Mouse (Mus musculus) liver, embryonic 14.5 days (tissue): ENCODE results near the gene Igfbp4. TPM values are rescaled to one million over a fixed set of nuclear protein-coding genes. Genes with fewer than 3 reads are reported as not detected.
A peak's percentile ranks its signal among the peaks of the same experiment; 100 is the strongest.

Source experiments
- ATAC-seq: fragments of 200-750 bp; cut with Nextera tagmentation; 2 replicates; pipeline ENCODE4 v1.8.0; 2017; ENCODE audit warnings: moderate number of reproducible peaks, mild to moderate bottlenecking, moderate library complexity; ENCODE audit not compliant: insufficient read depth
- DNase-seq, 3 experiments: peaks; one replicate each; pipeline ENCODE4 v3.0.0-alpha.2; 2012 to 2013; ENCODE audit warnings: low read depth in 3 of 3, low spot score in 3 of 3
- H3K27ac ChIP-seq: fragments of 300-500 bp; sonication (generic); 2 replicates; pipeline ENCODE4 v1.5.1; 2014; ENCODE audit warnings: moderate library complexity, mild to moderate bottlenecking, control low read depth, inconsistent platforms
- H3K27me3 ChIP-seq: fragments of 300-500 bp; sonication (generic); 2 replicates; pipeline ENCODE4 v1.6.1; 2014; ENCODE audit warnings: mild to moderate bottlenecking, low read length, moderate library complexity; ENCODE audit not compliant: control insufficient read depth, insufficient read depth
- H3K36me3 ChIP-seq: fragments of 300-500 bp; sonication (generic); replicated peaks from 2 replicates; pipeline ENCODE4 v1.6.1; 2014; ENCODE audit warnings: low read depth; ENCODE audit not compliant: control insufficient read depth, insufficient read depth
- H3K4me1 ChIP-seq, 2 experiments: fragments of 200-500 bp in 1 of 2; fragments of 300-500 bp in 1 of 2; sonication (generic) in 1 of 2; replicated peaks; 2 replicates each; pipeline ENCODE4 v1.6.1; 2012 to 2014; ENCODE audit warnings: antibody characterized with exemption in 1 of 2, inconsistent platforms in 1 of 2, low read length in 1 of 2; ENCODE audit not compliant: control insufficient read depth in 2 of 2, insufficient read depth in 2 of 2
- H3K4me2 ChIP-seq: fragments of 300-500 bp; sonication (generic); 2 replicates; pipeline ENCODE4 v1.6.1; 2014; ENCODE audit warnings: low read depth, mild to moderate bottlenecking, control low read depth, moderate library complexity
- H3K4me3 ChIP-seq, 2 experiments: fragments of 200-500 bp in 1 of 2; fragments of 300-500 bp in 1 of 2; sonication (generic) in 1 of 2; 2 replicates each; pipeline ENCODE4 v1.5.1; 2012 to 2014; ENCODE audit warnings: low read depth in 2 of 2, low read length in 2 of 2, mild to moderate bottlenecking in 2 of 2, control low read depth in 1 of 2, inconsistent platforms in 1 of 2, moderate library complexity in 1 of 2; ENCODE audit not compliant: insufficient read depth in 1 of 2
- H3K9ac ChIP-seq: fragments of 300-500 bp; sonication (generic); replicated peaks from 2 replicates; pipeline ENCODE4 v1.6.1; 2014; ENCODE audit warnings: mild to moderate bottlenecking, control low read depth, moderate library complexity
- H3K9me3 ChIP-seq: fragments of 300-500 bp; sonication (generic); 2 replicates; pipeline ENCODE4 v1.6.1; 2016; ENCODE audit warnings: low read length, mixed read lengths; ENCODE audit not compliant: control insufficient read depth
- CTCF ChIP-seq: IDR thresholded peaks from 2 replicates; pipeline ENCODE4 v1.5.1; 2016; ENCODE audit warnings: antibody characterized with exemption, low read depth, control low read depth
- EP300 ChIP-seq: IDR thresholded peaks from 2 replicates; pipeline ENCODE4 v1.6.1; 2016; ENCODE audit warnings: antibody characterized with exemption, low read depth
- WGBS: fragments of 180-500 bp; shearing (Covaris S2); extraction: QIAGEN DNeasy Blood & Tissue Kit; methylation state at CpG from one replicate; pipeline ENCODE4 v1.1.7; 2014; ENCODE audit not compliant: insufficient replicate concordance; 5-methylcytosine and 5-hydroxymethylcytosine counted together
- polyA plus RNA-seq, 2 experiments: library from polyadenylated mRNA; depleted of rRNA in 1 of 2; stranded (reverse) in 1 of 2; unstranded in 1 of 2; fragments of >200 nt; fragmentation: Nextera tagmentation in 1 of 2; extraction: Ambion mirVana in 1 of 2; gene quantifications; 2 replicates each; pipeline versions ENCODE4 v1.2.1 to v1.2.3; 2012 to 2014

Igfbp4 gene
- polyA plus RNA-seq, 2 experiments: 71.4 to 115 TPM

DNA sequence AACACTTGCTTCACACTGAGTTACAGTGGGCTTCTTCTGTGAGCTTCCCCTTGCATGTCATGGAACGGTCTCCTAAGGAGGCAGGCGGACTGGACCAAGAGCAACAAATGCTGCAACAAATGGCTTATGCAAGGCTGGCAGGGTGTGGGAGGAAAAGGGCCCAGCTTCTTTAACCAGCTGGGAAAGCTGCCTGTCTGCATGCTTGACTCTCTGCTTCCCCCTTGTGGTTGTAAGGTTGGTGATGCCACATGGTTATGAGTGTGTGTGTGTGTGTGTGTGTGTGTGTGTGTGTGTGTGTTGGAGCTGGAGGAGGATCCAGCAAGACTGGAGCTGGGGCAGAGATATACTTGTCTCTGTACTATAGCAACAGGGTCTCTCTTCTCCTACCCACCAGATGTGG, 24.9 kb downstream of the Igfbp4 start:
- H3K27ac ChIP-seq: no peak overlapping the region
- ATAC-seq: peak; percentile 21; the same call in 1 of the 2 replicates
- no peak overlapping the region for H3K4me3 ChIP-seq
- H3K27me3 ChIP-seq: no peaks in the 10 kb centered on the region
- H3K4me2 ChIP-seq: no peak overlapping the region
- DNase-seq: peak; percentile 42 to 46 (median 45)
- 11% methylated on average over 2 of the region's 2 CpGs for WGBS
- H3K9me3 ChIP-seq: no peaks in the 10 kb centered on the region
- H3K36me3 ChIP-seq: no peaks in the 10 kb centered on the region
- TF ChIP-seq CTCF (peak; percentile 97), EP300 (no peak)
- H3K9ac ChIP-seq: no peak overlapping the region
- H3K4me1 ChIP-seq: peaks cover 0 to 8% of the 10 kb centered on the region in 2 experiments; a peak in 2 of 4 replicates

DNA sequence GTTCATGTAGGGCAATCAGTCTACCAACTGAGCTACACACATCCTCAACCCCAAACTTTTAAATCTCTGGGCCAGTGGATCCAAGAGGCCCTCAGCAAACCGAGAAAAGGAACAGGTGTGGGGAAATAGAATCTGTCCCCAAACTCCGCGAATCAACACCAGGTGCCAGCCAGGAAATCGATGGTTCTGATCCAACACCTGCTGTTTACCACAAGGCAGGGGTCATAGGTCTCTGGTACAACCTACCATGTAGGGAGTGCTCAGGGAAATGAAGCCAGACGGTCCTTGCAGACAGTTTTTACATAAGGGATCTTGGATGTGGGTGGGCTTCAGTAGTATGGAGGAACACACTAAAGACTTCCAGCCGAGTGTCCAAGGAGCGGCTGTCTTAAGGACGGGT, 26.5 kb downstream of the Igfbp4 start:
- no peak for ATAC-seq
- H3K4me3 ChIP-seq: no peak overlapping the region
- H3K4me1 ChIP-seq: peaks cover 0 to 8% of the 10 kb centered on the region in 2 experiments; a peak in 2 of 4 replicates
- WGBS: 66% methylated on average over 8 of the region's 8 CpGs
- no peak for DNase-seq
- H3K9me3 ChIP-seq: no peaks in the 10 kb centered on the region
- no peak overlapping the region for H3K27ac ChIP-seq
- TF ChIP-seq CTCF (no peak), EP300 (no peak)
- no peaks in the 10 kb centered on the region for H3K36me3 ChIP-seq
- no peaks in the 10 kb centered on the region for H3K27me3 ChIP-seq
- H3K4me2 ChIP-seq: no peak overlapping the region
- no peak overlapping the region for H3K9ac ChIP-seq

DNA sequence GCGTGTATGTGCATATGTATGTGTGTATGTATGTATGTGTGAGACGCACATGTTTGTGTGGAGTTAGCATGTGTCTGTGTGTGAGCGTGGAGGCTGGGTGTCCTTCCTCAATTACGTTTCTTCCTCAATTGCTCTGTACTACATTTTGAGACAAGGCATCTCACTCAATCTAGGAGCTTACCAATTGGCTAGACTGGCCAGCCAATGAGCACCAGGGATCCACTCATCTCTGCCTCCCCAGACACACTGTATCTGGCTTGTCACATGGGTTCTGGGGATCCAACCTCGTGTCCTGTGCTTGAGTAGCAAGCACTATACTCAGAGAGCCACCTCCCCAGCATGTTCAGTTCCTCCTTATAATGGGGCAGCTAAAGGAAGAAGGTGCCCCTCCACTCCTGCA, 27.4 kb downstream of the Igfbp4 start:
- Histone ChIP-seq H3K4me1 (peaks cover 0 to 3% of the 10 kb centered on the region in 2 experiments; a peak in 1 of 4 replicates), H3K27ac (no peak overlapping the region), H3K27me3 (no peaks in the 10 kb centered on the region), H3K9ac (no peak overlapping the region), H3K4me3 (no peak overlapping the region), H3K9me3 (no peaks in the 10 kb centered on the region), H3K36me3 (no peaks in the 10 kb centered on the region), H3K4me2 (no peak overlapping the region)
- DNase-seq (no peak), ATAC-seq (no peak)
- 49% methylated on average over 5 of the region's 5 CpGs for WGBS
- no peak for TF ChIP-seq EP300
- no peak for TF ChIP-seq CTCF

DNA sequence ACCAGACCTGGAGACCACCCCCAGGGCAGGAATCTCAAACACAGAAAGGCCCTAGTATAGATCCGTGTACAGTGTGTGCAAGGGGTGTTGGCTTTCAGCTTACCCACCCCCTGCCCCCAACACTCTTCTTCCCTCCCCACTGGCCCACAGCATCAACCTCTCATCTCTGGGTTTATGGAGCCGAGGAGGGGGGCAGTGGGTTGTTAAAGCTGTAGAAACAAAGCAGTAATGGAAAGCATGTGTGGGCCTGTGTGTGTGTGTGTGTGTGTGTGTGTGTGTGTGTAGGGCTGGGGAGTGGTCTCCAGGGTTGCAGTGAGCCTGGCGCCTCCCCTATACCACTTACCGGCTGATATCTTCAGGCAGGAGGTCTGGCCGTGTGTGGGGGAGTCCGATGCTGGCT, 30.8 kb downstream of the Igfbp4 start:
- no peak for TF ChIP-seq CTCF
- H3K27me3 ChIP-seq: no peaks in the 10 kb centered on the region
- no peak overlapping the region for H3K4me3 ChIP-seq
- ATAC-seq (no peak), DNase-seq (no peak)
- no peaks in the 10 kb centered on the region for H3K9me3 ChIP-seq
- H3K27ac ChIP-seq: no peak overlapping the region
- WGBS: 38% methylated on average over 6 of the region's 6 CpGs
- no peaks in the 10 kb centered on the region for H3K36me3 ChIP-seq
- no peak overlapping the region for H3K4me2 ChIP-seq
- H3K4me1 ChIP-seq: no peaks in the 10 kb centered on the region
- no peak overlapping the region for H3K9ac ChIP-seq

DNA sequence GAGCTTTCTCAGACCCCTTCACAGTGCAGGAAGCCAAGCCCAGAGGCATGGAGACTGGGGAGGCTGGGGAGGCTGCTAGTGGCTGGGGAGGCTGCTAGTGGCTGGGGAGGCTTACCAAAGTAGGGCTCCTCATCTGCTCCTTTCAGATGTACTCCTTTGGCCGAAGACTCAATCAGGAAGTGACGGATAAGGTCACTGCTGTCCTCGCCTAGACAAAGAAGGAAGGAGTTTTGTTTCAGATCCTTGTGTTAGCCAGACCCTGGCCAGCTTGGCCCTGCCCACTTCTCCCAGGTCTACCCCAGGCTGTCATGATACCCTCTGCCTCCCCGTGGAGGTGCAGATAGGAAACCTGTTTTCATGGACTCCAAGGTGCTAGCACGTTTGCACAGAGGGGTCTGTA, 32.7 kb downstream of the Igfbp4 start:
- Histone ChIP-seq H3K9ac (no peak overlapping the region), H3K9me3 (no peaks in the 10 kb centered on the region), H3K27me3 (no peaks in the 10 kb centered on the region), H3K4me1 (no peaks in the 10 kb centered on the region), H3K36me3 (no peaks in the 10 kb centered on the region), H3K4me2 (no peak overlapping the region), H3K4me3 (no peak overlapping the region), H3K27ac (no peak overlapping the region)
- DNase-seq (no peak), ATAC-seq (no peak)
- WGBS: 27% methylated on average over 5 of the region's 5 CpGs
- no peak for TF ChIP-seq EP300
- TF ChIP-seq CTCF: no peak
